In the genomic region with DNA sequence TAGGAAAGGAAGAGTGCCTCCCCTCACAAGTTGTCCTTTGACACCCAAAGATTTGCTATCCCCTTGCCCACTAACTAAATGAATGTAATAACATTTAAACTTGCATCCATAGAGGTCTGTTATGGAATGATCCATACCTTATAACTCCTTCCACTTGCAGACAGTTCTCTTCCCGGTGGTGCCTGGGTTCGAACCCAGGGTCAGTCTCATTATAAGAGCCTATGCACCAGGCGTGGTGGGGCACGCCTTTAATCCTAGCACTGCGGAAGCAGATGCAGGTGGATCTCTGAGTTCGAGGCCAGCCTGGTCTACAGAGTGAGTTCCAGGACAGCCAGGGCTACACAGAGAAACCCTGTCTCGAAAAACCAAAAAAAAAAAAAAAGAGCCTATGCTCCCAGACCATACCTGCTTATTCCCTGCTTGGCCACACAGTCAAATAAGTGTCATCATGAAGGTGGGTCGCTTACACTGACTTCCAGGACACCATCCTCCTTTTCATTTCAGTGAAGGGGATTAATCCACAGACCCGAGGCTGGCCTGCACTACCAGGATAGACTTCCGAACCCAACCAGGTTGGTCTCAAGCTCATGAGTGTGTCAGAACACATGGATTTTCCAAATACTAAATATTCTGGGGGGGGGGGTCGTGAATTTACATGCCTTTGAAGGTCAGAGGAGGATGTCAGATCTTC, we compare ENCODE assay signal across 9 mouse cellular contexts. TPM values are rescaled to one million over a fixed set of nuclear protein-coding genes. Genes with fewer than 3 reads are reported as not detected.
DNase-seq lines count a peak whose midpoint lies in the region; ATAC-seq and TF ChIP-seq lines count a peak whose summit lies in the region.
"Had no signal": no experiment of that assay in that cellular context is flagged by ENCODE, and none has a peak within 500 bp of the region (broad histone marks: within the 10 kb centered on the region; RNA-seq: fewer than 3 reads in every experiment).

No protein-coding gene starts in this region.

- H3K27ac ChIP-seq in heart, embryonic 11.5 days (ENCODE audit: low read depth, low read length), result no peak overlapping the region
- H3K27ac ChIP-seq in lung, postnatal 0 days (ENCODE audit: low read length), result 0 out of 2 replicates have a peak overlapping the region, but pooled peaks have one; percentile 82
- 0 out of 2 replicates have a peak overlapping the region, but pooled peaks have one; percentile 90 for H3K27ac ChIP-seq in embryonic facial prominence, embryonic 15.5 days (replicated peaks)
- H3K27ac ChIP-seq in midbrain, embryonic 14.5 days (replicated peaks; ENCODE audit: low read depth, low read length), result peak overlapping the region; percentile 94; the same call in 1 of the 2 replicates

- no peaks in the 10 kb centered on the region for H3K9me3 ChIP-seq in heart, embryonic 11.5 days (replicated peaks; ENCODE audit: control insufficient read depth, low read length)
- no peaks in the 10 kb centered on the region for H3K9me3 ChIP-seq in lung, postnatal 0 days (ENCODE audit: low read length)
- no peaks in the 10 kb centered on the region for H3K9me3 ChIP-seq in embryonic facial prominence, embryonic 15.5 days (replicated peaks)
- no peaks in the 10 kb centered on the region for H3K9me3 ChIP-seq in midbrain, embryonic 14.5 days (ENCODE audit: control insufficient read depth, low read length)

- peaks cover 13% of the 10 kb centered on the region for H3K36me3 ChIP-seq in heart, embryonic 11.5 days (ENCODE audit: control insufficient read depth, insufficient read depth, low read length)
- no peaks in the 10 kb centered on the region for H3K36me3 ChIP-seq in lung, postnatal 0 days (ENCODE audit: insufficient read depth, low read length)
- peaks cover 29% of the 10 kb centered on the region for H3K36me3 ChIP-seq in embryonic facial prominence, embryonic 15.5 days
- H3K36me3 ChIP-seq in midbrain, embryonic 14.5 days (ENCODE audit: control insufficient read depth, insufficient read depth, low read length), result peaks cover 31% of the 10 kb centered on the region

- no peak for TF ChIP-seq CTCF in lung, postnatal 0 days (IDR thresholded peaks at IDR 0.05)

- no peak for TF ChIP-seq EP300 in lung, postnatal 0 days (IDR thresholded peaks at IDR 0.05)

- no peak overlapping the region for H3K4me3 ChIP-seq in heart, embryonic 11.5 days (ENCODE audit: low read depth, low read length)
- H3K4me3 ChIP-seq in lung, postnatal 0 days (ENCODE audit: low read depth, low read length), result no peak overlapping the region
- no peak overlapping the region for H3K4me3 ChIP-seq in embryonic facial prominence, embryonic 15.5 days (replicated peaks)
- peak overlapping the region; percentile 80; the same call in 1 of the 2 replicates for H3K4me3 ChIP-seq in midbrain, embryonic 14.5 days (replicated peaks; ENCODE audit: low read depth, low read length)

- ATAC-seq in heart, embryonic 11.5 days (replicated peaks; ENCODE audit: insufficient number of reproducible peaks, low FRiP score, low TSS enrichment), result no peak
- no peak for ATAC-seq in lung, postnatal 0 days
- no peak for ATAC-seq in embryonic facial prominence, embryonic 15.5 days (ENCODE audit: insufficient number of reproducible peaks, low FRiP score, low TSS enrichment, low read depth)
- no peak for ATAC-seq in midbrain, embryonic 14.5 days (ENCODE audit: low FRiP score, low TSS enrichment)
- ATAC-seq: intestine, postnatal 0 days had no signal

- DNase-seq in heart, postnatal 4 days, result no peak
- no peak for DNase-seq in lung, postnatal 0 days (ENCODE audit: low spot score)
- no peak for DNase-seq in lung, postnatal 4 days
- no peak for DNase-seq in midbrain, embryonic 14.5 days
- DNase-seq in right cerebral cortex, adult 2 months (ENCODE audit: low spot score in 2 of 2), result no peak
- no peak for DNase-seq in adrenal gland, adult 8-10 months

- peaks cover 25% of the 10 kb centered on the region for H3K27me3 ChIP-seq in heart, embryonic 11.5 days (ENCODE audit: control insufficient read depth, insufficient read depth, low read length)
- H3K27me3 ChIP-seq in lung, postnatal 0 days (replicated peaks; ENCODE audit: insufficient read depth, low read length), result peaks cover 15% of the 10 kb centered on the region
- peaks cover 13% of the 10 kb centered on the region for H3K27me3 ChIP-seq in embryonic facial prominence, embryonic 15.5 days
- H3K27me3 ChIP-seq in midbrain, embryonic 14.5 days (ENCODE audit: control insufficient read depth, insufficient read depth, low read length), result no peaks in the 10 kb centered on the region; the same call in 1 of the 2 replicates

- H3K9ac ChIP-seq in heart, embryonic 11.5 days (ENCODE audit: low read depth, low read length), result no peak overlapping the region
- H3K9ac ChIP-seq in lung, postnatal 0 days (replicated peaks; ENCODE audit: low read depth), result no peak overlapping the region
- H3K9ac ChIP-seq in embryonic facial prominence, embryonic 15.5 days, result no peak overlapping the region
- H3K9ac ChIP-seq in midbrain, embryonic 14.5 days (replicated peaks; ENCODE audit: low read length), result no peak overlapping the region

- H3K4me2 ChIP-seq in heart, embryonic 11.5 days, result peak overlapping the region; percentile 94; the same call in 1 of the 2 replicates
- H3K4me2 ChIP-seq in lung, postnatal 0 days (replicated peaks; ENCODE audit: low read depth, low read length), result no peak overlapping the region
- no peak overlapping the region for H3K4me2 ChIP-seq in embryonic facial prominence, embryonic 15.5 days (replicated peaks)
- H3K4me2 ChIP-seq in midbrain, embryonic 14.5 days (ENCODE audit: low read length), result peak overlapping the region; percentile 93; the same call in 1 of the 2 replicates

- peaks cover 33% of the 10 kb centered on the region for H3K4me1 ChIP-seq in heart, embryonic 11.5 days (ENCODE audit: control insufficient read depth, insufficient read depth, low read length)
- H3K4me1 ChIP-seq in lung, postnatal 0 days (ENCODE audit: insufficient read depth, low read depth, low read length), result peaks cover 14% of the 10 kb centered on the region; the same call in 1 of the 2 replicates
- peaks cover 70% of the 10 kb centered on the region for H3K4me1 ChIP-seq in embryonic facial prominence, embryonic 15.5 days
- H3K4me1 ChIP-seq in midbrain, embryonic 14.5 days (ENCODE audit: control insufficient read depth, insufficient read depth, low read length), result peaks cover 38% of the 10 kb centered on the region

- 71% methylated on average over 11 of the region's 11 CpGs for WGBS in heart, embryonic 11.5 days (ENCODE audit: insufficient replicate concordance)
- 74% methylated on average over 11 of the region's 11 CpGs for WGBS in lung, postnatal 0 days
- WGBS in embryonic facial prominence, embryonic 15.5 days, result 73% methylated on average over 11 of the region's 11 CpGs
- 74% methylated on average over 11 of the region's 11 CpGs for WGBS in midbrain, embryonic 14.5 days

RNA-seq across cellular contexts. Expression of gene Cbarp, which starts 0.5 kb away (rescaled TPM):
- polyA plus RNA-seq in heart, embryonic 11.5 days (2014; fragmentation: Nextera tagmentation; extraction: Ambion mirVana), result 2.5 and 2.7 TPM in 2 replicates
- 1 to 10 TPM; 3.7 to 5.1 TPM for total RNA-seq in heart, postnatal 4 days (2021)
- polyA plus RNA-seq in lung, postnatal 0 days (2015; fragmentation: Nextera tagmentation; extraction: Ambion mirVana), result 5.1 and 5.5 TPM in 2 replicates
- polyA plus RNA-seq in embryonic facial prominence, embryonic 15.5 days (2015; fragmentation: Nextera tagmentation; extraction: Ambion mirVana), result 9.3 and 10.9 TPM in 2 replicates
- polyA plus RNA-seq in midbrain, embryonic 14.5 days (2014; fragmentation: Nextera tagmentation; extraction: Ambion mirVana), result 78.9 and 101 TPM in 2 replicates
- total RNA-seq in adrenal gland, adult 8-10 months (2022), result 10 to 100 TPM; 58.4 to 92.4 (median 81.9) TPM

RNA-seq across cellular contexts. Expression of gene Atp5d, which starts 1.7 kb away (rescaled TPM):
- 772 and 785 TPM in 2 replicates for polyA plus RNA-seq in heart, embryonic 11.5 days (2014; fragmentation: Nextera tagmentation; extraction: Ambion mirVana)
- total RNA-seq in heart, postnatal 4 days (2021), result 1,000 to 10,000 TPM in 1 of 2 experiments, 100 to 1,000 TPM in 1; 966 to 1,003 TPM
- 463 and 491 TPM in 2 replicates for polyA plus RNA-seq in lung, postnatal 0 days (2015; fragmentation: Nextera tagmentation; extraction: Ambion mirVana)
- polyA plus RNA-seq in embryonic facial prominence, embryonic 15.5 days (2015; fragmentation: Nextera tagmentation; extraction: Ambion mirVana), result 516 and 519 TPM in 2 replicates
- 407 and 480 TPM in 2 replicates for polyA plus RNA-seq in midbrain, embryonic 14.5 days (2014; fragmentation: Nextera tagmentation; extraction: Ambion mirVana)
- 100 to 1,000 TPM; 380 to 452 (median 425) TPM for total RNA-seq in adrenal gland, adult 8-10 months (2022)

RNA-seq across cellular contexts. Expression of gene Midn, which starts 8.0 kb away (rescaled TPM):
- 29.5 and 31.9 TPM in 2 replicates for polyA plus RNA-seq in heart, embryonic 11.5 days (2014; fragmentation: Nextera tagmentation; extraction: Ambion mirVana)
- total RNA-seq in heart, postnatal 4 days (2021), result 100 to 1,000 TPM; 145 to 163 TPM
- 13.2 and 14.2 TPM in 2 replicates for polyA plus RNA-seq in lung, postnatal 0 days (2015; fragmentation: Nextera tagmentation; extraction: Ambion mirVana)
- 18.3 and 20.4 TPM in 2 replicates for polyA plus RNA-seq in embryonic facial prominence, embryonic 15.5 days (2015; fragmentation: Nextera tagmentation; extraction: Ambion mirVana)
- 62.6 and 65.6 TPM in 2 replicates for polyA plus RNA-seq in midbrain, embryonic 14.5 days (2014; fragmentation: Nextera tagmentation; extraction: Ambion mirVana)
- 100 to 1,000 TPM in 1 of 4 experiments, 10 to 100 TPM in 3; 56.4 to 145 (median 90.1) TPM for total RNA-seq in adrenal gland, adult 8-10 months (2022)

RNA-seq across cellular contexts. Expression of gene Stk11, which starts 24.5 kb away (rescaled TPM):
- 16.5 and 20.0 TPM in 2 replicates for polyA plus RNA-seq in heart, embryonic 11.5 days (2014; fragmentation: Nextera tagmentation; extraction: Ambion mirVana)
- 10 to 100 TPM; 98.7 to 99.9 TPM for total RNA-seq in heart, postnatal 4 days (2021)
- polyA plus RNA-seq in lung, postnatal 0 days (2015; fragmentation: Nextera tagmentation; extraction: Ambion mirVana), result 19.0 and 19.8 TPM in 2 replicates
- 21.3 and 27.3 TPM in 2 replicates for polyA plus RNA-seq in embryonic facial prominence, embryonic 15.5 days (2015; fragmentation: Nextera tagmentation; extraction: Ambion mirVana)
- 26.5 and 38.7 TPM in 2 replicates for polyA plus RNA-seq in midbrain, embryonic 14.5 days (2014; fragmentation: Nextera tagmentation; extraction: Ambion mirVana)
- total RNA-seq in adrenal gland, adult 8-10 months (2022), result 100 to 1,000 TPM; 127 to 146 (median 143) TPM

RNA-seq across cellular contexts. Expression of gene Cirbp, which starts 25.7 kb away (rescaled TPM):
- 49.1 and 52.7 TPM in 2 replicates for polyA plus RNA-seq in heart, embryonic 11.5 days (2014; fragmentation: Nextera tagmentation; extraction: Ambion mirVana)
- total RNA-seq in heart, postnatal 4 days (2021), result 100 to 1,000 TPM; 163 to 193 TPM
- 203 and 305 TPM in 2 replicates for polyA plus RNA-seq in lung, postnatal 0 days (2015; fragmentation: Nextera tagmentation; extraction: Ambion mirVana)
- 102 and 116 TPM in 2 replicates for polyA plus RNA-seq in embryonic facial prominence, embryonic 15.5 days (2015; fragmentation: Nextera tagmentation; extraction: Ambion mirVana)
- 295 and 421 TPM in 2 replicates for polyA plus RNA-seq in midbrain, embryonic 14.5 days (2014; fragmentation: Nextera tagmentation; extraction: Ambion mirVana)
- 100 to 1,000 TPM in 3 of 4 experiments, 10 to 100 TPM in 1; 44.2 to 234 (median 162) TPM for total RNA-seq in adrenal gland, adult 8-10 months (2022)

Comparison
In these comparisons a context has a peak if more than half of its experiments do, and no peak if none do; other contexts are left out.
1. H3K4me2 ChIP-seq: peak in heart, embryonic 11.5 days (single experiment) and midbrain, embryonic 14.5 days (single experiment); none in lung, postnatal 0 days (single experiment) and embryonic facial prominence, embryonic 15.5 days (single experiment).